Mouse (Mus musculus) spleen, adult 10 weeks (tissue): ENCODE data around the gene Pramel1. TPM values are rescaled to one million over a fixed set of nuclear protein-coding genes. Genes with fewer than 3 reads are reported as not detected.

ENCODE experiments used
- polyA plus RNA-seq: library from polyadenylated mRNA; stranded (reverse); fragments of 350-450 nt; fragmentation: Illumina TruSeq; extraction: RNeasy Lipid Tissue Mini Kit (QIAGEN cat#74804); gene quantifications from one replicate; pipeline ENCODE4 v1.2.3, GENCODE M21; 2015; ENCODE audit warnings: low replicate concordance; ENCODE audit not compliant: insufficient read depth

The Pramel1 gene
- polyA plus RNA-seq: not detected

GRCm38 (mm10) chr4:143394181-143394580 is at the start of gene Pramel1:
Gene Pramel1, plus strand, starts transcription at chr4:143394428.

GRCm38 (mm10) chr4:143349484-143349906 is 44.7 kb upstream of the Pramel1 start, which contains the start of gene Lrrc38:
Gene Lrrc38, plus strand, starts transcription at chr4:143349757.

GRCm38 (mm10) chr4:143412219-143413092 is 18.2 kb downstream of the Pramel1 start, which contains the start of gene Pramef8:
Gene Pramef8, plus strand, starts transcription at chr4:143412426.

Other genes with a start within 250 kb of the Pramel1 start
- 44.6 TPM for gene Prdm2, start 181.4 kb upstream of the Pramel1 start, polyA plus RNA-seq
- 1.7 TPM for gene Pdpn, start 94.9 kb upstream of the Pramel1 start, polyA plus RNA-seq
- gene Lrrc38, start 44.7 kb upstream of the Pramel1 start, polyA plus RNA-seq: not detected
- 25.5 TPM for gene Pramef8, start 18.0 kb downstream of the Pramel1 start, polyA plus RNA-seq
- gene Oog4, start 55.9 kb downstream of the Pramel1 start, polyA plus RNA-seq: not detected
- gene Gm13043, start 116.9 kb downstream of the Pramel1 start, polyA plus RNA-seq: not detected
- not detected for gene Gm13040, start 141.5 kb downstream of the Pramel1 start, polyA plus RNA-seq
- gene BC080695, start 157.3 kb downstream of the Pramel1 start, polyA plus RNA-seq: not detected
- not detected for gene Gm13057, start 157.3 kb downstream of the Pramel1 start, polyA plus RNA-seq
- not detected for gene Gm13083, start 220.6 kb downstream of the Pramel1 start, polyA plus RNA-seq